Mouse (Mus musculus) T-cell, adult 66 days (primary cell): ENCODE results near the gene Fah. TPM values are rescaled to one million over a fixed set of nuclear protein-coding genes. Genes with fewer than 3 reads are reported as not detected.

Experiments
- total RNA-seq, 2 experiments: library from RNA; stranded (reverse); gene quantifications; 3 replicates in 1 of 2; 4 replicates in 1 of 2; pipeline ENCODE4 v1.2.4; 2023

The Fah gene
- 1 to 10 TPM; 2.8 to 4.0 TPM for total RNA-seq

GRCm38 (mm10) chr7:84606293-84606749, at the start of gene Fah:
Gene Fah, minus strand, starts transcription at chr7:84606722.

Other genes starting within 250 kb of the Fah start
- 1 to 10 TPM in 1 of 2 experiments, under 1 TPM in 1; 0.39 to 2.7 TPM for gene Arnt2, start 196.5 kb downstream of the Fah start, total RNA-seq
- gene Gm2115, start 77.8 kb downstream of the Fah start, total RNA-seq, result not detected
- 100 to 1,000 TPM; 141 to 142 TPM for gene Zfand6, start 83.2 kb upstream of the Fah start, total RNA-seq
- not detected for gene Olfr291, start 246.8 kb upstream of the Fah start, total RNA-seq